Mouse (Mus musculus) lung, embryonic 16.5 days (tissue): Measurements from ENCODE around the gene Cd24a. TPM values are rescaled to one million over a fixed set of nuclear protein-coding genes. Genes with fewer than 3 reads are reported as not detected.

Source experiments
- ATAC-seq: fragments of 200-750 bp; cut with Nextera tagmentation; 2 replicates; pipeline ENCODE4 v1.8.0; 2017; ENCODE audit warnings: low read depth, mild to moderate bottlenecking, moderate library complexity
- H3K27ac ChIP-seq: fragments of 300-500 bp; sonication (generic); 2 replicates; pipeline ENCODE4 v1.5.1; 2014; ENCODE audit warnings: mild to moderate bottlenecking, control low read depth, low read length
- H3K27me3 ChIP-seq: fragments of 300-500 bp; sonication (generic); 2 replicates; pipeline ENCODE4 v1.6.1; 2014; ENCODE audit warnings: low read depth, low read length, mixed read lengths; ENCODE audit not compliant: control insufficient read depth, insufficient read depth
- H3K36me3 ChIP-seq: fragments of 300-500 bp; sonication (generic); 2 replicates; pipeline ENCODE4 v1.6.1; 2014; ENCODE audit warnings: low read length; ENCODE audit not compliant: control insufficient read depth, insufficient read depth
- H3K4me1 ChIP-seq: fragments of 300-500 bp; sonication (generic); replicated peaks from 2 replicates; pipeline ENCODE4 v1.6.1; 2014; ENCODE audit warnings: low read length, mixed read lengths; ENCODE audit not compliant: control insufficient read depth, insufficient read depth
- H3K4me2 ChIP-seq: fragments of 300-500 bp; sonication (generic); 2 replicates; pipeline ENCODE4 v1.6.1; 2014; ENCODE audit warnings: low read depth, low read length, control low read depth
- H3K4me3 ChIP-seq: fragments of 300-500 bp; sonication (generic); 2 replicates; pipeline ENCODE4 v1.5.1; 2014; ENCODE audit warnings: mild to moderate bottlenecking, low read length, control low read depth
- H3K9ac ChIP-seq: fragments of 300-500 bp; sonication (generic); 2 replicates; pipeline ENCODE4 v1.6.1; 2014; ENCODE audit warnings: low read length, control low read depth
- H3K9me3 ChIP-seq: fragments of 300-500 bp; sonication (generic); 2 replicates; pipeline ENCODE4 v1.6.1; 2016; ENCODE audit warnings: low read length; ENCODE audit not compliant: control insufficient read depth
- WGBS: fragments of 180-500 bp; shearing (Covaris S2); extraction: QIAGEN DNeasy Blood & Tissue Kit; methylation state at CpG from one replicate; pipeline ENCODE4 v1.1.7; 2014; 5-methylcytosine and 5-hydroxymethylcytosine counted together
- polyA plus RNA-seq: library from polyadenylated mRNA; unstranded; fragments of >200 nt; fragmentation: Nextera tagmentation; extraction: Ambion mirVana; gene quantifications from 2 replicates; pipeline ENCODE4 v1.2.1, GENCODE M21; 2015

Gene Cd24a
- polyA plus RNA-seq: 192 and 195 TPM in 2 replicates

DNA sequence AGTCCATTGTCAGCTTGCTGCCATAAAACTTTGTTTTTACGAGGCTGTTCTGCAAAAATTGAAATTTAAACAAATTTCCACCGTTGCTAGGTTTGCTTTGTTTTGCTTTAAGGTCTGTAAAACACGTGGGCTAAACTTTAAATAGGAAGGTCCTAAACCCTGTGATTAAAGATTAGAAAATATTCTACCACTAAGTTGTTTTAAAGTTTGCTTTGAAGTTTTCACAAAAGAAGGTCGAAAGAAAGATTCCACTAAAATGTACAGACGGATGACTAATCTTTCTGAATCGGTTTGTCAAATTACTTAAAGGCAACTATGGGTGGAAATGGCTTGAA lies at the start of gene Cd24a:
Gene Cd24a (plus strand): TSS at position 288 of the 335 bp plus-strand sequence.
- H3K9ac ChIP-seq: peak within 1 kb of the TSS; percentile 83
- peak within 1 kb of the TSS; percentile 95 for H3K27ac ChIP-seq
- WGBS: under 1% methylated on average over 6 of the region's 6 CpGs
- no peaks in the 10 kb centered on the region for H3K27me3 ChIP-seq
- peak within 1 kb of the TSS; percentile 98 for H3K4me2 ChIP-seq
- peaks cover 3% of the 10 kb centered on the region; the same call in 1 of the 2 replicates for H3K4me1 ChIP-seq
- 0 out of 2 replicates have a peak, but pooled peaks cover 2% of the 10 kb centered on the region for H3K36me3 ChIP-seq
- peak within 1 kb of the TSS; percentile 66 for H3K4me3 ChIP-seq
- no peaks in the 10 kb centered on the region for H3K9me3 ChIP-seq
- ATAC-seq: no peak

DNA sequence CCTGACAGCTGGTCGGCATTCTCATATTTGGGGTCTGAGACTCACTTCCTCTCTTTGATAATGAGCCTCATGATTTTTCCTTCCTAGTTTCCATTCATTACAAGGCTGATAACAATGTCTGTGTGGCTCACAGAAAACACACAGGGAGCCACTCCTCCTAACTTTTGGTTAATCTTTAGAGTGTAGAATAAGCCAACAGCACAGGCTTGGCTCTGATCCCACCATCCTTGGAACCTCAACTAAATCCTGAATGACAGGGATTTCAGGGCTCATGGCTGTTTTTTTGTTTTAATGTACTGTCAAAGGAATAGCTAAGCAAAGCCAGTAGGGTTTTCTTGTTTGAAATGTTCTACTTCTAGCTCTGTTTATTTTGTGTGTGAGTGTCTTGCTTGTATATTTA lies 43.7 kb upstream of the Cd24a start:
- Histone ChIP-seq H3K27ac (no peak overlapping the region), H3K9me3 (no peaks in the 10 kb centered on the region), H3K4me1 (peaks cover 4% of the 10 kb centered on the region), H3K4me3 (no peak overlapping the region), H3K27me3 (no peaks in the 10 kb centered on the region), H3K36me3 (peaks cover 11% of the 10 kb centered on the region), H3K4me2 (no peak overlapping the region), H3K9ac (no peak overlapping the region; the same call in 1 of the 2 replicates)
- WGBS: 55% methylated on average over 1 of the region's 1 CpGs
- ATAC-seq: no peak

DNA sequence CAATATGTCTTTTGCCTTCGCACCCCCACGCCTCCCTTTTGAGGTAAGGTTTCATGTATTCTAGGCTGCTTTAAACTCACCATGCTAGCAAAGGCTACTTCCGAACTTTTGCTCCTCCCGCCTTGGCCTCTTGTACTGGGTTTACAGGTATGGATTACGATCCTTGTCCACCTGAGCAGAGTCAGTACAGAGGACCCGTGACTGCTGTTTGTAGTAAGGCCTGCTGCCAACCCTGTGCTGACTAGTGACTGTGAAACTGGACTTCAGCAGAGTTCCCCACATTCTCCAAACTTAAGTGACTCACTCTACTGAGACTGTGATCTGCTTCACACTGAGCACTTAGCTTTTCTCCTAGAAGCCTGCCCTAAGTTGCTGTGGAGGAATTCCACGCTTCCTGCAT lies 40.4 kb upstream of the Cd24a start:
- 92% methylated on average over 7 of the region's 7 CpGs for WGBS
- no peak overlapping the region for H3K9ac ChIP-seq
- H3K4me1 ChIP-seq: peaks cover 9% of the 10 kb centered on the region
- H3K27ac ChIP-seq: no peak overlapping the region
- no peak overlapping the region for H3K4me2 ChIP-seq
- no peaks in the 10 kb centered on the region for H3K36me3 ChIP-seq
- ATAC-seq: no peak
- H3K27me3 ChIP-seq: no peaks in the 10 kb centered on the region
- no peaks in the 10 kb centered on the region for H3K9me3 ChIP-seq
- no peak overlapping the region for H3K4me3 ChIP-seq

DNA sequence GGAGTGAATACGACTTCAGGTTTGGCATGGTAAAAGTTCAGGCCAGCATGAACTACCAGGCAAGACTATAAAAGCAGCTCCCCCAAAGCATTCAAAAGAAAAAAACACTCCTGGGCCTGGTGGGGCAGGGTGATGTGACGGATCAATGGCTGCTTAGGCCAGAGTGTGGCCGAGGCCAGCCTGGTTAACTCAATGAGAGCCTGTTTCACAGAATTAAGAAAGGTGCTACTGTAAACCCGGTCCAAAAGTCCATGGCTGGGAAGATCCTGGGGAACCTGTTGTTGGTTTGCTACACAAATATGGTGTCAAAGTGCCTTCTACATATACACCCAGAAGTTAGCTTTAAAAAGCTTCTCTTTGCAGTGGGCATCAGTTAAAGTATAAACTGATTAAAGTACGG lies 39.3 kb upstream of the Cd24a start:
- H3K27me3 ChIP-seq: no peaks in the 10 kb centered on the region

DNA sequence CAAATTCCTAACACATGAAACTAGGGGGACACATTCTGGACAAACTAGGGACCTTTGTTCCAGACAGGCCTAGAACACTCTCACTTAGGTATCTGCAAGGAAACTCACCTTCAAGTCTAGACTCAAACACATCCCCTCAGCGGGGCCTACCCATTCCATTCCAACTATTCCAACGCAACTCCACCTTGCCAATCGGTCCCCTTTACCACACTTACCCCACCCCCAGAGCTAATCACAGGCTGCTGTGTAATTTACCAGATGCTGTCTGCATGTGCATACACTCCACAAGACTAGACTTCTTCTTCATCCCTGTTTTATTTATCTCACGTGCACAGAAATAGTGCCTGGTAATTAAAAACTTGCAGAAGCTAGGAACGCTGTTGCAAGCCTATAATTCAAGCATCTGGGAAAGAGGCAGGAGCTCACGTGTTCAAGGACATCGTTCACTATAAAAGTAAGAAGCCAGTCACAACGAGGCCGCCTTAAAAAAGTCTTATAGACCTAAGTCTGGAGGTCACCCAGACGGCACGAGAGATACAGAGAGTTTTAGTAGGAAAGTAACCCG lies 38.3 kb upstream of the Cd24a start:
- peak overlapping the region; percentile 93 for H3K4me3 ChIP-seq
- H3K36me3 ChIP-seq: no peaks in the 10 kb centered on the region
- H3K4me2 ChIP-seq: peak overlapping the region; percentile 58
- H3K9ac ChIP-seq: peak overlapping the region; percentile 97
- ATAC-seq: no peak
- 14% methylated on average over 12 of the region's 12 CpGs for WGBS
- no peaks in the 10 kb centered on the region for H3K27me3 ChIP-seq
- peaks cover 9% of the 10 kb centered on the region for H3K4me1 ChIP-seq
- H3K9me3 ChIP-seq: no peaks in the 10 kb centered on the region
- no peak overlapping the region for H3K27ac ChIP-seq

More for the DNA sequence above, 39.3 kb upstream of the Cd24a start:
- WGBS: 88% methylated on average over 5 of the region's 5 CpGs
- no peak overlapping the region for H3K4me2 ChIP-seq
- no peaks in the 10 kb centered on the region for H3K36me3 ChIP-seq
- H3K9me3 ChIP-seq: no peaks in the 10 kb centered on the region
- H3K4me3 ChIP-seq: no peak overlapping the region
- H3K27ac ChIP-seq: no peak overlapping the region
- peaks cover 9% of the 10 kb centered on the region for H3K4me1 ChIP-seq
- ATAC-seq: no peak
- H3K9ac ChIP-seq: no peak overlapping the region

DNA sequence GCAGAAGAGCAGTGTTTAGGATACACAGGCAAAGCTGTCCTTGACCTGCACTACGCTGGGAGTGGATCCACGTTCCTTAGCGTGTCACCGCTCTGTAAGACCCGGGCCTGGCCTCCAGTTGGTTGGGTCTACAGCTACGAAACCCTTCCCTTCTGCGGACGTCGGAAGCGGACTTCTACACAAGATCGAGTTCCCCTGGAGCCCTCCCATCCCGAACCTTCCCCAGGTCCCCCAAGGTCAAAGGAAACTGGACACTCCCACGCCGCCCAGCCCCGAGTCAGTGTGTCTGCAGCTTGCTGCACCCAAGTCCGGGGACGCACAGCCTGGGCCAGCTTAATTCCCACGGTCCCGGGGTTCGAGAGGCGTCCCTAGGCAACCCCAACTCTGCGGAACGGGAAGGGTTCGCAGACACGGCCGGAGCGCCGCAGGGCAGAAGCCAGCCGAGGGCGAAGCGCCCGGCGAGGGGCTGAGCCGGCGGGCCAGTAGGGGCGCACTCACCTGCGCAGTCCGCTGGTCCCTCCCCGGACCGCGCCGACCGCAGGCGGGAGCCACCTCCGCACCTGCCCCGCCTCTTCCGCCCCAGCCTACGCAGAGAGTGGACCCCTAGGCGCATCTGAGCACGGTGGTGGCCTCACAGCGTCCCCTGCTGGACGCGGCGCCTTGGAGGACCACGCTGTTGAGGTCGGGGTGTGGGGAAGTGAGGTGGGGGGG lies 37.5 kb upstream of the Cd24a start, which contains the start of gene 1700021F05Rik:
Gene 1700021F05Rik (minus strand): TSS at position 553 of the 711 bp plus-strand sequence.
- Histone ChIP-seq H3K27me3 (no peaks in the 10 kb centered on the region), H3K36me3 (no peaks in the 10 kb centered on the region), H3K9ac (peak within 1 kb of the TSS; percentile 97), H3K27ac (peak within 1 kb of the TSS; percentile 70), H3K4me1 (peaks cover 9% of the 10 kb centered on the region), H3K4me2 (peak within 1 kb of the TSS; percentile 58), H3K9me3 (no peaks in the 10 kb centered on the region), H3K4me3 (peak within 1 kb of the TSS; percentile 93)
- WGBS: under 1% methylated on average over 45 of the region's 56 CpGs
- peak; percentile 100 for ATAC-seq

DNA sequence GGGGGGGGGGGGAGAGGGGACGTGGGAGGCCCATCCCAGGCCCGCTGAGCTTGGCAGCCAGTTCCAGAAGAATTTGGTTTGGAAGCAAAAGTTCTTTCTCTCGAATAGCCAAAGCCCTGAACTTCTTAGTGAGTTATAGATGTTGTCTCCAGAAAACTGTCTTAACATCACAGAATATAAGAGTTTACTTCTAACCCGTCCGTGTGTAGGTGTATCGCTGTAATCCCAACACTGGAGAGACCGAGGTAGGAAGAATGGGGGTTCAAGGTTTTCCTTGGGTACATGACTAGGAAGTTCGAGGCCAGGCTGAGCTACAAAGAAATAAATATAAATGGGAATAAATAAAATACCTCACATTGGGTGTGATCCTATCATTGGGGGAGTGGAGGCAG lies 36.9 kb upstream of the Cd24a start:
- Histone ChIP-seq H3K4me2 (peak overlapping the region; percentile 48), H3K27me3 (no peaks in the 10 kb centered on the region), H3K9ac (peak overlapping the region; percentile 97; the same call in 1 of the 2 replicates), H3K4me1 (peaks cover 9% of the 10 kb centered on the region), H3K27ac (no peak overlapping the region), H3K4me3 (peak overlapping the region; percentile 93), H3K9me3 (no peaks in the 10 kb centered on the region), H3K36me3 (no peaks in the 10 kb centered on the region)
- WGBS: 40% methylated on average over 7 of the region's 8 CpGs
- no peak for ATAC-seq

DNA sequence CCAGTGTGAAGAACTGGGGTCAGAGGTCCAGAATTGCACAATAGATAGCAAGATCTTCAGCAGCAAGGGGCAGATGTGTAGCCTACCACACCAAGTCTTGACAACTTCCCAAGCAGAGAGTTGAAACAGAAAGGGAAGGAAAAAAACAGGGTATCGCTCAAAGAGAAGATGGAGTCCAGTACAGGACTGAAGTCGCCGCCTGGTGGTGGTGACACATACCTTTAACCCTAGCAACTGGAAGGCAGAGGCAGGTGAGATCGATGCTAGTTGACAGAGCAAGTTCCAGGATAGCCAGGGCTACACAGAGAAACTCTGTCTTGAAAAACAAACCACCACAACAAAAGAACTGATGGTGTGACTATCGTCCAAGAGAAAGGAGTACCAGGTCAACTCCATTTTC lies 28.7 kb upstream of the Cd24a start:
- H3K9ac ChIP-seq: no peak overlapping the region

DNA sequence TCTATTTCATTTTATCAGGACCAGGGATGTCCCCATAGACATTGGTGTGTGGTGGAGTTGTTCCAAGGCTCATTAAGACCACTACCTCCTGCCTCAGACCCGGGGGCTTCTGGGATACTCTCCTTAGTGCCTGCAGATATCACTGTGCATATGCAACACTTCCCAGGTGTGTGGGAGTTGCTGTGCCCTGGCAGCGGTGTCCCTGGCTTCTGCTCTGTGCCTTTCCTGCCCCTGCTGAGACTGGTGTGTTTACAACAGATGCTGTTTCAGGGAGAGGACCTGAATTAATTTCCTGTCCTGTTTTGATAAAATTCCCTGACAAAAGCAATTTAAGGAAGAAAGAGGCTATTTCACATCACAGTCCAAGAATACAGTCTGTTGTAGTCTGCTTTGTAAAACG lies 27.2 kb upstream of the Cd24a start:
- H3K27me3 ChIP-seq: no peaks in the 10 kb centered on the region
- no peaks in the 10 kb centered on the region for H3K4me1 ChIP-seq
- H3K9me3 ChIP-seq: no peaks in the 10 kb centered on the region
- ATAC-seq: no peak
- no peak overlapping the region for H3K27ac ChIP-seq
- H3K9ac ChIP-seq: no peak overlapping the region
- no peak overlapping the region for H3K4me3 ChIP-seq
- 31% methylated on average over 3 of the region's 3 CpGs for WGBS
- no peaks in the 10 kb centered on the region for H3K36me3 ChIP-seq
- no peak overlapping the region for H3K4me2 ChIP-seq

More for the DNA sequence above, 28.7 kb upstream of the Cd24a start:
- no peak overlapping the region for H3K4me3 ChIP-seq
- no peaks in the 10 kb centered on the region for H3K27me3 ChIP-seq
- H3K4me1 ChIP-seq: no peaks in the 10 kb centered on the region
- no peak for ATAC-seq
- H3K27ac ChIP-seq: no peak overlapping the region
- 60% methylated on average over 5 of the region's 5 CpGs for WGBS
- H3K36me3 ChIP-seq: no peaks in the 10 kb centered on the region
- no peaks in the 10 kb centered on the region for H3K9me3 ChIP-seq
- H3K4me2 ChIP-seq: no peak overlapping the region
